Mouse (Mus musculus) liver, embryonic 13.5 days (tissue): ENCODE measurements around the gene Grik4. TPM values are rescaled to one million over a fixed set of nuclear protein-coding genes. Genes with fewer than 3 reads are reported as not detected.
A peak's percentile ranks its signal among the peaks of the same experiment; 100 is the strongest.
"Not testable (repeated sequence)": the region's sequence is repeated elsewhere in the genome, so short reads cannot be mapped to it uniquely, and the experiment has no call there.

Experiments
- ATAC-seq: fragments of 200-750 bp; cut with Nextera tagmentation; 2 replicates; pipeline ENCODE4 v1.8.0; 2017; ENCODE audit warnings: low read depth, mild to moderate bottlenecking, moderate number of reproducible peaks, moderate library complexity
- DNase-seq: peaks from one replicate; pipeline ENCODE4 v3.0.0; 2022
- H3K27ac ChIP-seq: fragments of 300-500 bp; sonication (generic); 2 replicates; pipeline ENCODE4 v1.5.1; 2015; ENCODE audit warnings: moderate library complexity, mild to moderate bottlenecking, inconsistent platforms
- H3K27me3 ChIP-seq: fragments of 300-500 bp; sonication (generic); 2 replicates; pipeline ENCODE4 v1.6.1; 2015; ENCODE audit warnings: mild to moderate bottlenecking, inconsistent platforms
- H3K36me3 ChIP-seq: fragments of 300-500 bp; sonication (generic); 2 replicates; pipeline ENCODE4 v1.6.1; 2015; ENCODE audit warnings: mild to moderate bottlenecking, inconsistent platforms
- H3K4me1 ChIP-seq: fragments of 300-500 bp; sonication (generic); replicated peaks from 2 replicates; pipeline ENCODE4 v1.6.1; 2015; ENCODE audit warnings: inconsistent platforms
- H3K4me2 ChIP-seq: fragments of 300-500 bp; sonication (generic); 2 replicates; pipeline ENCODE4 v1.6.1; 2015; ENCODE audit warnings: inconsistent platforms, mild to moderate bottlenecking, moderate library complexity
- H3K4me3 ChIP-seq: fragments of 300-500 bp; sonication (generic); replicated peaks from 2 replicates; pipeline ENCODE4 v1.5.1; 2015; ENCODE audit warnings: mild to moderate bottlenecking, inconsistent platforms
- H3K9ac ChIP-seq: fragments of 300-500 bp; sonication (generic); 2 replicates; pipeline ENCODE4 v1.6.1; 2015; ENCODE audit warnings: mild to moderate bottlenecking, inconsistent platforms
- H3K9me3 ChIP-seq: fragments of 300-500 bp; sonication (generic); replicated peaks from 2 replicates; pipeline ENCODE4 v1.6.1; 2016; ENCODE audit warnings: inconsistent platforms
- WGBS: fragments of 180-500 bp; shearing (Covaris S2); methylation state at CpG from one replicate; pipeline ENCODE4 v1.1.7; 2015; ENCODE audit not compliant: insufficient replicate concordance; 5-methylcytosine and 5-hydroxymethylcytosine counted together
- polyA plus RNA-seq: library from polyadenylated mRNA; unstranded; fragments of >200 nt; fragmentation: Nextera tagmentation; extraction: Ambion mirVana; gene quantifications from 2 replicates; pipeline ENCODE4 v1.2.1, GENCODE M21; 2015

The Grik4 gene
- 1.1 and 1.5 TPM in 2 replicates for polyA plus RNA-seq

DNA sequence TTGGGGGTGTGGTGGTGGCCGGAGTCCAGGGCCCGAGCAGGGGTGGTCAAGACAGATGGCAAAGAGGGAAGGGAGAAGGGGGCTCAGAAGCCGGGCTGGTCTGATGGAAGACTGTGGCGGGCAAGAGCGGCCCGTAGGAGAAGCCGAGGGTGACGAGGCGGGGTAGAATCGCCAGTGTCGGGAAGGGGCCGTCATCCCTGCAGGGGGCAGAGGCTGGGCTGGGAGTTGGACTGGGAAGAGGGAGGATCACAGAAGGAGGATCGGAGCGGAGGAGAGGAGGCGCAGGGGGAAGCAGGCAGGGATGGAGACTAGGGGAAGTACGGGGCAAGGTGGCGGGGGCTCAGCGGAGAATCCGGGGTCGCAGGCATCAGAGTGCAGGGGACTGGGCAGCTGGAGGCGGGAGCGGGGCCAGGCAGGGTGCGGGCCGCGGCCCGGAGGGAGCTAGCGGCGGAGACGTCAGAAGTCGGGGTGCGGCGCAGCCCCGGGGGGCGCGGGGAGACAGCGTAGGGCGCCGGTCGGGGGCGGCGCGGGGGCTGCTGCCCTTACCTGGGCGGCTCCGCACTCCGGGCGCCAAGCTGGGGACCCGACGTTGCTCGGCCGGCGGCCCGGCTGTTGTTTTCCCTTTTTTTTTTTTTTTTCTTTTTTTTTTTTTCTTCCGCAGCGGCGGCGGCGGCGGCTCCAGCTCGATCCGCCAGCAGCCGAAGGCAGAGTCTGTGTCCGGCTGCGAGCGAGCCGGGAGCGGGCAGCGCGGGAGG, at the start of gene Grik4:
Gene Grik4 (minus strand): TSS at position 713 of the 755 bp plus-strand sequence.
- Histone ChIP-seq H3K4me1 (no peaks in the 10 kb centered on the region), H3K9me3 (no peaks in the 10 kb centered on the region), H3K4me3 (peak within 1 kb of the TSS; percentile 61), H3K36me3 (no peaks in the 10 kb centered on the region), H3K9ac (peak within 1 kb of the TSS; percentile 61), H3K4me2 (peak within 1 kb of the TSS; percentile 74), H3K27me3 (peaks cover 83% of the 10 kb centered on the region), H3K27ac (no peak within 1 kb of the TSS)
- ATAC-seq (no peak), DNase-seq (no peak)
- 2% methylated on average over 50 of the region's 68 CpGs for WGBS

DNA sequence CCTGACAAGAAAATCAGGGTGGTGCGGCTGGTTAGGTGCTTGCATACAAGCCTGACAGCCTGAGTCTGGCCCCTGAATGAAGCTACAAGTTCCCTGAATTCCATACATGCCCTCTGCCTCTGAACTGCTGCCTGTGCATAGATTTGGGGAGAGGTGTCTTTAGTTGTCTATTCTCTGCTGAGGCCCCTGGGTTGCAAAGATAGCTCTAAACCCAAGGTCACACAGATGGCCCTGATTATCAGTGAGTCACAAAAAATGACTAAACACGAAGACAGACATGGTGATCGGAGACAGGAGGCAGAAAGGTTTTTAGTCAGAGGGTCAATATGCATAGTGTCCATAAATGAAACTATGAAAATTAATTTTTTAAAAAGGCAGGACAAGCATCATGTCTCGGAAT, 49.4 kb upstream of the Grik4 start:
- WGBS: 59% methylated on average over 4 of the region's 4 CpGs
- Histone ChIP-seq H3K9ac (no peak overlapping the region), H3K9me3 (no peaks in the 10 kb centered on the region), H3K36me3 (peaks cover 79% of the 10 kb centered on the region), H3K27me3 (no peaks in the 10 kb centered on the region), H3K4me3 (no peak overlapping the region), H3K4me1 (peaks cover 3% of the 10 kb centered on the region; the same call in 1 of the 2 replicates), H3K27ac (no peak overlapping the region), H3K4me2 (no peak overlapping the region)
- ATAC-seq (no peak), DNase-seq (no peak)

DNA sequence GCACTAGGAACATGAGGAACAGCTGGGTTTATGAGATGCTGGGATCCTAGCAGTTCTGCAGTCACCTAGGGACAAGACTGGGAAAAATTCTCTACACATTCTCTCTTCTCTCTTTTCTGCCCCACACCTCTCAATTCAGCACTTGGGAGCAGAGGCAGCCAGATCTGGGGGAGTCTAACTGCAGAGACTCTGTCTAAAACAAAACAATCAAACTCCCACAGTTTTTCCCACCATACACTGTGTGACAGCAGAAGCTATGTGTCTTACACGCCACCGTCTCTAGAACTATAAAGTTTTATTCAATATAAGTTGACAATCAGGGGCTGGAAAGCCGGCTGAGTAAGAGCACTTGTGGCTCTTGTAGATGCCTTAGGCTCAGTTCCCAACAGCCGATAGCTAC, 43.7 kb upstream of the Grik4 start:
- no peak for DNase-seq
- Histone ChIP-seq H3K4me3 (no peak overlapping the region), H3K9ac (no peak overlapping the region), H3K36me3 (peaks cover 76% of the 10 kb centered on the region), H3K9me3 (no peaks in the 10 kb centered on the region), H3K4me2 (no peak overlapping the region), H3K27me3 (no peaks in the 10 kb centered on the region), H3K27ac (no peak overlapping the region), H3K4me1 (no peaks in the 10 kb centered on the region)
- 85% methylated on average over 4 of the region's 4 CpGs for WGBS
- no peak for ATAC-seq

DNA sequence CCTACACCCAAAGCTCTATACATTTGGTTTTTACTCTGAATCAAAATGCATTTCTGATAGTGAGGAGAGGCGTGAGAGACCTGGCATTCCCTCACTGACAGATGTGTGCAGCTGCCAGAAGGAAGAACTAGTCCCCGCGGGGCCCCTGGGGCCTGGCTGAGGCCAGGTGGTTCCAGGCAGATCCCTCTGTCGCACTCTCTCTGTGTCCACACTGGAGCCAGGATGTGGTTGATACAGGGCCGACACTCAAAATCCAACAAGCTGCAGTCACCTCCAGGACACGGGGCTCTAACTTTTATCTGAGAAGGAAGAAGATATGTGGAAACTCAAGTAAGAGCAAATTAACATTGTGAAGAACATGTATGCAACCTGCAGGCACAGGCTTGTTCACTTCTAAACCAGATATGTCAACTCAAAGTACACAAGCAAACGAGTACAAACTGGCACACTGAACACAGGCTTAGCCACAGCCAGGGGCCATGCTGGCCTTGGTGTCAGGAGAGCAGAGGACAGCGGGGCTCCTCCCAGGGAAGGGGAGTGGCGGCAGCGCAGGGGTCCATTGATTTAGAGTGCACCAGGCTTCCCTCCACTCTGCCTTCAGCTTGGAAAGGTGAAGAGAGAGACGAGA, 24.7 kb upstream of the Grik4 start:
- DNase-seq: no peak
- H3K27ac ChIP-seq: no peak overlapping the region
- H3K9me3 ChIP-seq: no peaks in the 10 kb centered on the region
- no peaks in the 10 kb centered on the region for H3K4me1 ChIP-seq
- no peak overlapping the region for H3K4me3 ChIP-seq
- 63% methylated on average over 11 of the region's 11 CpGs for WGBS
- H3K36me3 ChIP-seq: peaks cover 70% of the 10 kb centered on the region
- H3K27me3 ChIP-seq: no peaks in the 10 kb centered on the region
- ATAC-seq: no peak
- H3K9ac ChIP-seq: no peak overlapping the region
- no peak overlapping the region for H3K4me2 ChIP-seq

DNA sequence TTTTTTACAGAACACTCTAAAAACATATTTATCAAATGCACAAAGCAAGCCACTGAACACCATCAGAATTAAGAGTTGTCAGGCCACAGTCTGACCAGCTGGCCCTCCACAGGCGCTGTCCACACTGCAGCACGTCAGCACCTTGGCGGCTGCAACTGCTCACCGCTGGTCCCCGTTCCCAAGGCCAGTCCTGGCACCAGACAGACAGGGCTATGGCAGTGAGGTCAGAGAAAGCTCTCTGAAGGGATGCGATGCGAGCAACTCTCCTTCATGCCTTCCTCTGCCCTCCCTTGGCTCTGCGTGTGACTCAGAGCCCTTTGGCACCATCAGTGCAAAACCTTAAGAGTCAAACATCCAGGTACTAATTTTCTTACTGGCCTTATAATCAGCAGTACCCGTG, 23.4 kb upstream of the Grik4 start:
- peaks cover 60% of the 10 kb centered on the region for H3K36me3 ChIP-seq
- no peak for ATAC-seq
- H3K27ac ChIP-seq: no peak overlapping the region
- H3K9ac ChIP-seq: no peak overlapping the region
- no peaks in the 10 kb centered on the region for H3K9me3 ChIP-seq
- no peak overlapping the region for H3K4me3 ChIP-seq
- no peaks in the 10 kb centered on the region for H3K27me3 ChIP-seq
- H3K4me2 ChIP-seq: no peak overlapping the region
- 84% methylated on average over 9 of the region's 9 CpGs for WGBS
- no peaks in the 10 kb centered on the region for H3K4me1 ChIP-seq
- DNase-seq: no peak

DNA sequence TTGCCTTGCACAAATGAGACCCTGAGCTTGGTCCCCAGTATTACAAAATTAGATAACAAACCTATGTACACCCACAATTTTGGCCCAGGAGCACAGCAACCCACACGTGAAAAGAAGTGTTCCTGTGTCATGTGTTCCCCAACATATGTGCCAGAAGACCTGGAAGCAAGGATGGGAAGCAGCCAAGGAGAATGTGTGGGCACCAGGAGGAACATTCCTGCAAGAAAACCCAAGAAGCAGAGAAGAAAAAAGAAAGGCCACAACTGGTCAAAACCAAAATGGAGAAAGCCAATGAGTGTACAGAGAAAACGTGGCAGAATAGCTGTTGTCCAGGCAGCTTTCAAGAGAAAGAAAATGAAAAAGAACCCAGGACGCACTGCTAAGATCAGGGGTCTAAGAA, 20.5 kb upstream of the Grik4 start:
- 69% methylated on average over 3 of the region's 3 CpGs for WGBS
- ATAC-seq, H3K4me3 ChIP-seq, DNase-seq, H3K4me1 ChIP-seq, H3K27ac ChIP-seq, H3K9me3 ChIP-seq, H3K27me3 ChIP-seq, H3K9ac ChIP-seq, H3K4me2 ChIP-seq: not testable (repeated sequence)
- H3K36me3 ChIP-seq: peaks cover 32% of the 10 kb centered on the region

DNA sequence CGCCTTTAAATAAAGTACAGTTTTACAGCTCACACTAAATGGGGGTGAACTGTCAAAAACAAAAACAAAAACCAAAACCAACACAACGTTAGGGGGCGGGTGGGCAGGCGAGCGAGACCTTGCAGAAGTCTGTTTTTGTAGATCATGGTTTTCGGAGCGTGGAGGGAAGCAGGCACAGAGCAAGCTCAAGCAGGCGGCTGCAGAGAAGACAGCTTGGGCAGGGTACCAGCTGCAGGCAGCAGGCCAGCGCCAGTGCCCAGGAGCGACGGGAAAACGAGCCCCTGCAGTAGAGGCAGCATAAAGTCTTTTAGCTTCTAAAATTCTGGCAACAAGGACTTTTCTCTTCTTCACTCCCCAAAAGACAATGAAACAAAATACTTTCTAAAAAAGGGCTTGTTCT, 20.1 kb upstream of the Grik4 start:
- Histone ChIP-seq H3K36me3 (peaks cover 28% of the 10 kb centered on the region), H3K9me3 (no peaks in the 10 kb centered on the region), H3K4me3 (no peak overlapping the region), H3K4me1 (no peaks in the 10 kb centered on the region), H3K4me2 (no peak overlapping the region), H3K27ac (no peak overlapping the region), H3K27me3 (no peaks in the 10 kb centered on the region), H3K9ac (no peak overlapping the region)
- DNase-seq (no peak), ATAC-seq (no peak)
- WGBS: 83% methylated on average over 12 of the region's 12 CpGs

DNA sequence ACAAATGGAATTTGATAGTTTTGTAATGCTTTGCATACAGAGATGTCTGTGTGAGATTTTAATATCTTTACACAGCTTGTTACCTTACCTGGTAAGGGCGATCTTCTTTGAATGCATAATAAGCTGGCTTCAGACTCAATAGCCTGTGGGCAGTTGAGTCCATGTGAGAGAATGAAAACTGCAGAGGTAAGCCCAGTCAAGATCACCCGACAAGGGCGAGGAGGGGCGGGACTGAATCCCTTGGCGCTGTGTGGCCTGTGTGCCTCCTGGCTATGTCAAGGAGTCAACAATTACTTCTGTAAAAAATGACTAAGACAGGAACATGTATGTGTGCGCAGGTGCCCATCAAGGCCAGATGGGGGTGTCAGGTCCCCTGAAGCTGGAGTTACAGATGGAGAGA, 18.2 kb upstream of the Grik4 start:
- ATAC-seq: no peak
- Histone ChIP-seq H3K4me3 (no peak overlapping the region), H3K9me3 (no peaks in the 10 kb centered on the region), H3K36me3 (peaks cover 13% of the 10 kb centered on the region), H3K4me2 (no peak overlapping the region), H3K27ac (no peak overlapping the region), H3K9ac (no peak overlapping the region), H3K4me1 (no peaks in the 10 kb centered on the region), H3K27me3 (no peaks in the 10 kb centered on the region)
- DNase-seq: no peak
- WGBS: 84% methylated on average over 6 of the region's 6 CpGs

DNA sequence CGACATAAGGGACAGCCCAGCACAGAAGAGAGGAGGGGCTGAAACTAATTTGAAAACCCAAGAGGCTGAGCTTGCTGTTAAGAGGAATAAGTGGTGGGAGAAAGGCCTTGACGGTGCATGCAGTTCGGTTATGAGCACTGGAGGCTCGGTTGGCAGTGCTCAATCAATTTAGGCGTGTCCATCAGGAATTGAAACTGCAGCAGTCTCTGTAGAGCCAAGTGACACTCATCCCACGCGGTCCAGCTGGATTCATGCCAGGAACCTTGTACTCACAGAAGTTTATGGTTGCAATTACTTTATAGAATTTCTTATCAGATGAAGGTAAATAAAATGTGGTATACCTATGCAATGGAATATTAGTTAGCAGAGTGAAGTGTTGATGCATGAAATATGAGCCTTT, 14.1 kb upstream of the Grik4 start:
- Histone ChIP-seq H3K27ac (no peak overlapping the region), H3K9me3 (no peaks in the 10 kb centered on the region), H3K4me2 (no peak overlapping the region), H3K9ac (no peak overlapping the region), H3K27me3 (no peaks in the 10 kb centered on the region), H3K4me3 (no peak overlapping the region), H3K4me1 (no peaks in the 10 kb centered on the region), H3K36me3 (no peaks in the 10 kb centered on the region)
- ATAC-seq (no peak), DNase-seq (no peak)
- WGBS: 65% methylated on average over 7 of the region's 7 CpGs

DNA sequence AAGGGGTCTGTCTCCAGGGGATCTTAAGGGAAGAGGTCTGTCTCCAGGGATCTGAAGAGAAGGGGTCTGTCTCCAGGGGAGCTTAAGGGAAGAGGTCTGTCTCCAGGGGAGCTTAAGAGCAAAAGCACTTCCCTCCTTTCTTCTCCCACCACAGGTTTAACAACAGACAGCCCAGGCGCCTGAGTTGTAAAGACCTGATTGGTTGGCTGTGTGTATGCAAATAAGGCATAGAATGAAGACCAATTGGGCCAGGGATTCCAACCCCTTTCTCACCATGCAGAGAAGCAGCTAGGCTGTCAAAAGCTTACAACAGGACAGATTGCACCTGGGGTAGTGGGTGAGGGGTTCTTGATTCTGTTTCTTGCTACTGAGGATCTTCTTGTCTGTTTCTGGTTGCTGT, 4.1 kb upstream of the Grik4 start:
- H3K4me1 ChIP-seq: no peaks in the 10 kb centered on the region
- ATAC-seq: no peak

DNA sequence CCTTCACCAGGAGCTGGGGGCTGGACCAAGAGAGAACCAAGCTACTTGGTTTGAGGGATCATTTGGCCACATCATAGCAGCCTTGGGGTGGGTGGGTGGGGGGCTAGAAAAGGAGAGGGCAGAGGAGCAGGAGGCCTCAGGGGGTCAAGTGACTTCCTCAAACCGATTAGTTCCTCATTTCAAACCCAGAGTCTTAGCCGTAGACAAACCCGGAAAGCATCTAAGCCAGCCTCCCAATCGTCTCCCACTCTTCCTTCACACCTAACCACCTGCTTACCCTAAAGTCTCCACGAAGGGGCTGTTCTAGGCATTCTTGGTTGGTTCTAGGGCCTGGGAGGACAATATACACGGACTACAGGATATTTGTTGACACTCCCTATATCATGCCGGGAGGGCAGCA, 881 bp upstream of the Grik4 start:
- Histone ChIP-seq H3K27ac (no peak overlapping the region), H3K36me3 (no peaks in the 10 kb centered on the region), H3K27me3 (peaks cover 75% of the 10 kb centered on the region), H3K4me1 (no peaks in the 10 kb centered on the region), H3K4me2 (0 out of 2 replicates have a peak overlapping the region, but pooled peaks have one; percentile 74), H3K9ac (no peak overlapping the region), H3K4me3 (no peak overlapping the region), H3K9me3 (no peaks in the 10 kb centered on the region)
- 26% methylated on average over 7 of the region's 7 CpGs for WGBS
- no peak for ATAC-seq
- no peak for DNase-seq

More for the DNA sequence above, 4.1 kb upstream of the Grik4 start:
- H3K4me2 ChIP-seq: no peak overlapping the region
- no peak overlapping the region for H3K4me3 ChIP-seq
- no peak overlapping the region for H3K9ac ChIP-seq
- DNase-seq: no peak
- 27% methylated on average over 1 of the region's 1 CpGs for WGBS
- no peaks in the 10 kb centered on the region for H3K36me3 ChIP-seq
- no peaks in the 10 kb centered on the region for H3K9me3 ChIP-seq
- peaks cover 44% of the 10 kb centered on the region for H3K27me3 ChIP-seq
- no peak overlapping the region for H3K27ac ChIP-seq
